Mouse (Mus musculus): ENCODE measurements around the gene Hivep3. TPM values are rescaled to one million over a fixed set of nuclear protein-coding genes. Genes with fewer than 3 reads are reported as not detected.

Gene Hivep3
- polyA plus RNA-seq, 1 experiment from 2014 or later = 8.9 TPM

DNA sequence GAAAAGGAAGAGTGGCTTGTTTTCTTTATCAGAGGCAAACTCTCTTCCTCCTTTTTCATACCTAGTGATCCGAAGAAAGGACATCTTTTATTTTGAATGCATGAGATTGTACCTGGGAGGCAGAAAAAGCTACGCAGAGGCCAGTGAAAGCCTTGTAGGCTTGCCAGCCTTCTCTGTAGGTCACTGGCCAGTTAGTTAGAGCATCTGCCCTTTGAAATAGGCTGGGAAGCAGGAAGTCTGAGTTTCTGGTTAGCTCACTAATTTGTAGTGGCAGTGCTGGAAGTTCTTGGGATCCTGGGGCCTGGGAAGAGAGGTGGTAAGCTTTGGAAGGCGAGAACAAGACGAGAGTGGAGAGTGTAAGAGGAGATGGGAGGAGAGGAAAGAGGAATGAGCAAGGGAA, 95.4 kb downstream of the Hivep3 start:
- no peaks in the 10 kb centered on the region for H3K9me3 ChIP-seq (replicated peaks)
- WGBS = 72% methylated on average over 4 of the region's 4 CpGs
- no peak overlapping the region for H3K4me3 ChIP-seq (replicated peaks)

DNA sequence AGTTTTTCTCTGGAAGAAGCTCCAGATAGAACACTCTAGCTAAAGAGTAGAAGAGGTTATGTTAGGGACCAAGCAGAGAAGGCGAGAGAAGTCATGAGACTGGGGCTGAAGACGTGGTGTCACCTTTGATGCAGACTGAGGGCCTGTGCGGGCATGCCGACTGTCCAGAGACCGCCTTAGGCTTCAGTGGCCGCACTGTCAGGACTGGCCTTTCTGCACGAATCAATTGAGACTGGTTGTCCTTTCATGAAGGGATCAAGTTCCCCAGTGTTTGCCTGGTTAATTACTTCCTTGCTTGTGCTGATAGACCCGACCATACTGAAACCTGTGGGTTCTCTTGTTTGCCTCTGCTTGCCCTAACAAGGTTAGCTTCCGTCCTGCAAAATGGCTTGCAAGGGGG, 99.7 kb downstream of the Hivep3 start:
- Histone ChIP-seq H3K27me3 (no peaks in the 10 kb centered on the region), H3K36me3 (no peaks in the 10 kb centered on the region), H3K4me1 (0 out of 2 replicates have a peak, but pooled peaks cover 9% of the 10 kb centered on the region), H3K4me2 (no peak overlapping the region), H3K9ac (no peak overlapping the region), H3K27ac (no peak overlapping the region), H3K9me3 (replicated peaks) (no peaks in the 10 kb centered on the region), H3K4me3 (replicated peaks) (no peak overlapping the region)
- 57% methylated on average over 9 of the region's 9 CpGs for WGBS
- ATAC-seq (replicated peaks; ENCODE audit: low FRiP score) = no peak

More for the DNA sequence above, 95.4 kb downstream of the Hivep3 start:
- Histone ChIP-seq H3K27me3 (no peaks in the 10 kb centered on the region), H3K27ac (no peak overlapping the region), H3K36me3 (no peaks in the 10 kb centered on the region), H3K9ac (no peak overlapping the region), H3K4me1 (0 out of 2 replicates have a peak, but pooled peaks cover 7% of the 10 kb centered on the region), H3K4me2 (no peak overlapping the region)
- no peak for ATAC-seq (replicated peaks; ENCODE audit: low FRiP score)

DNA sequence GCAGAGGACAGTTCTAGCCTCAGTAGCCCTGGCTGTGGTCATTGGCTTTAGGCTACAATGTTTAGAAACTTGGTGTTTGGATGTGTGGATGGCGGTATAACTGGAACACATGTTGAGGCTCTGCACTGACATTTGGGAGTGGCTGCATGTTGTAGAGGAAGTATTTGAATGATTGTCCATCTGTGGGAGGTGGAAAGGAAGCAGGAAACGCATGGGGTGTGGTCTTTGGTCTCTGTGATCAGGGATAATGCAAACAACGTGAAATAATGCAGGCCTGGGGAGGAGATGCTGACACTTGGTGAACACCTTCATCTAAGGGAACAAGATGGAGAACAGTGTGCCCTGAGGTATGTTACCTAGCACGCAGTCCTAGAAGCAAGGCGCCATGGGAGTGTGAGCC, 100.3 kb downstream of the Hivep3 start:
- no peaks in the 10 kb centered on the region for H3K9me3 ChIP-seq (replicated peaks)
- no peak overlapping the region for H3K9ac ChIP-seq
- ATAC-seq (replicated peaks; ENCODE audit: low FRiP score) = no peak
- H3K27ac ChIP-seq = no peak overlapping the region
- 68% methylated on average over 5 of the region's 5 CpGs for WGBS
- H3K27me3 ChIP-seq = no peaks in the 10 kb centered on the region
- 0 out of 2 replicates have a peak, but pooled peaks cover 9% of the 10 kb centered on the region for H3K4me1 ChIP-seq
- H3K4me3 ChIP-seq (replicated peaks) = no peak overlapping the region
- no peaks in the 10 kb centered on the region for H3K36me3 ChIP-seq
- H3K4me2 ChIP-seq = no peak overlapping the region

DNA sequence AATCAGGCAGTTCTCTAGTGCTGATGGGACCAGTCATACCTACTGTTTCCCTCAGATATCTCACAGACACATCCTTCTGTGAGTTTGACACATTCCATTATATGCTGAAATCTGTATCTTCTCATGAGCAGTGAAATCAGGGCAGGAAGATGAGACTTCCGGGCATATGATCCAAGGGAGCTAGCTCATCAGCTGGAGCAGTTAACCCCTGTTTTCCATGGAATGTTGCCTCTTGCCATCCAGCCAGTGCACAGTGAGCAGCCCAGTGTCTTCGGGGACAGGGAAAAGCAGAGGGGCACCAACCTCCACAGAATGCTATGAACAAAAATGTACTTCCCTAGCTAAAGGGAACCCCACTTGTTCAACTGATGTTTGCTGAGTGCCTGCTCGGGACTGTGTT, 102.6 kb downstream of the Hivep3 start:
- 0 out of 2 replicates have a peak, but pooled peaks cover 9% of the 10 kb centered on the region for H3K4me1 ChIP-seq
- no peaks in the 10 kb centered on the region for H3K27me3 ChIP-seq
- no peak for ATAC-seq (replicated peaks; ENCODE audit: low FRiP score)
- no peak overlapping the region for H3K27ac ChIP-seq
- no peak overlapping the region for H3K4me3 ChIP-seq (replicated peaks)
- H3K9ac ChIP-seq = no peak overlapping the region
- H3K36me3 ChIP-seq = no peaks in the 10 kb centered on the region
- WGBS = 80% methylated on average over 3 of the region's 3 CpGs
- no peak overlapping the region for H3K4me2 ChIP-seq
- no peaks in the 10 kb centered on the region for H3K9me3 ChIP-seq (replicated peaks)

DNA sequence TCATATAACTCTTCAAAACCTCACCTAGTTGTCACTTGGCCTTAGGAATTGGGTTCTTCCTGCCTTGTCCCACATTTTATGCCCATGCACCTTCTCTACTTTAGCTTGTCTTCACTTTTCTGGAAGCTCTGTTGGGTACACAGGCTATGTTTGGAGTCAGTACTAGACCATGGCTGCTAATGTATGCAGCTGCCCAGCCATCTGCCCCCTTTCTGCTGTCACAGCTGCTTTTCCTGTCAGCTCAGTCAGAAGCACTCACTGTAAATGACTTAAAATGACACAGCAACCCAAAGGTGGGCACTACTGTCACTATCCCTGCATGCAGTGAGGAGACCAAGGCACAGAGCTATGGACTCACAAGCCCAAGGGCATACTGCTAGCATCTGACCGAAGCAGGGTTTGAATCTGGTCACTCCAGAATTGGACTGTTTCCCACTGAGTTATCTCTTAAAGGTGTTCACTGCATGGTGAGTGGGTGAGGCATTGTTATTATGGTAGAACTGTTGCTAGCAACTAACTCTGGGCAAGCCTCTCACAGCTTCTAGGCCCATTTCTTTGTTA, 104.0 kb downstream of the Hivep3 start:
- H3K4me2 ChIP-seq = no peak overlapping the region
- H3K36me3 ChIP-seq = no peaks in the 10 kb centered on the region
- H3K9me3 ChIP-seq (replicated peaks) = no peaks in the 10 kb centered on the region
- WGBS = 86% methylated on average over 1 of the region's 1 CpGs
- H3K4me1 ChIP-seq = 0 out of 2 replicates have a peak, but pooled peaks cover 9% of the 10 kb centered on the region
- no peak overlapping the region for H3K27ac ChIP-seq
- no peak overlapping the region for H3K9ac ChIP-seq
- H3K27me3 ChIP-seq = no peaks in the 10 kb centered on the region
- no peak overlapping the region for H3K4me3 ChIP-seq (replicated peaks)
- ATAC-seq (replicated peaks; ENCODE audit: low FRiP score) = no peak

DNA sequence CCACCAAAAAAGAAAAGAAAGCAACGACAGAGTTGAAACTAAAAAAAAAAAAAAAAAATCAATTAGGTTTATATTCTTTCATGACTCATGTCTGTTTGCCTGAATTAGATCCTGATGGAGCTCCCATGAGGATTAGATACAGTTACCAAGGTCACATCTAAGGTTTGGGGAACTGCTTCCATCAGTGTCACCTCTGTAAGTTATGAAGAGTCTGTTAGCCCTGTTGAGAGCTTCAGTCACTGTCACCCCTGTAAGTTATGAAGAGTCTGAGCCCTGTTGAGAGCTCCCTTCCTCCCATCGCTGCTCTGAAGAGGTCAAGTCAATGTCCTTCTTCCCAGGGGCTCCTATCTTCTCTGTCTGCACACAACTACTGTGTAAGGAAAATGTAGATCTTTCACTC, 104.7 kb downstream of the Hivep3 start:
- 0 out of 2 replicates have a peak, but pooled peaks cover 9% of the 10 kb centered on the region for H3K4me1 ChIP-seq
- no peak overlapping the region for H3K4me3 ChIP-seq (replicated peaks)
- H3K9ac ChIP-seq = no peak overlapping the region
- no peaks in the 10 kb centered on the region for H3K9me3 ChIP-seq (replicated peaks)
- H3K36me3 ChIP-seq = no peaks in the 10 kb centered on the region
- 73% methylated on average over 2 of the region's 2 CpGs for WGBS
- no peak overlapping the region for H3K4me2 ChIP-seq
- no peak for ATAC-seq (replicated peaks; ENCODE audit: low FRiP score)
- no peak overlapping the region for H3K27ac ChIP-seq
- H3K27me3 ChIP-seq = no peaks in the 10 kb centered on the region

DNA sequence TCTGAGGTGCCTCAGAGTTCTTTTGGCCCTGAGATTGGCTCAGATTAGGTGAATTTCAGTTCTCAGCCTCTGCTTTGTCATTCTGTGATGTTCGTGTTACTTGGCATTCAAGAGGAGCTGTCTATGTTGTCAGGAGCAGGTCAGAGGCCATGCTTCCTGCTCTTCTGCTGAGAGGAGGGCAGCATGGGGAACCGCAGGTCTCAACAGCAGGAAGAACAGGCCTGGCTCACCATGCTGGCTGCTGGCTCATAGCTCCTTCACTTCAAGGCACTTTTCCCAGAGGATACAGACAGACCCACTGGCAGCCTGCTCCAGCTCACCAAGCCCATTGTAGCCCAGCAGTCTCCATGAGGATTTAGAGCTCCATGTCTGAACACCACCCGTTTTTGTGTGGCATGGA, 109.7 kb downstream of the Hivep3 start:
- no peak for ATAC-seq (replicated peaks; ENCODE audit: low FRiP score)
- no peak overlapping the region for H3K27ac ChIP-seq

DNA sequence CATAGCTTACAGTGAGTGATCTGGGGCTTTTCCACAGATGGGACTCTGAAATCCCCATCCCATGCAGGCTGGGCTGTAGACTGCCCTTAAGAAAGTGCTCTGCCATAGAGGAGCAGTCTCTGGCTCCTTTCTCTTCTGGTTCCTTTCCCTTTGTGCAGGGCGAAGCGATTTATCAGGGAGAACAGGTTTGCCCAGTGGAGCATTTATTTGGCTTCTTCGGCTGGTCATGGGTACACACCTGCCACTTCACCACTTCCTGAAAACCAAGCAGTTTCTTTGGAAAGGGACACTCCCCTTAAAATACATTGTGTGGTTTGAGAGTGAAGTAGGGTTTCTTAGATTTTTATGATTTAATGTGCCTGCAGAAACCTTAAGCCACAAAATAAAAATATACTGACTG, 110.7 kb downstream of the Hivep3 start:
- WGBS = 68% methylated on average over 3 of the region's 3 CpGs
- Histone ChIP-seq H3K4me3 (replicated peaks) (no peak overlapping the region), H3K9me3 (replicated peaks) (no peaks in the 10 kb centered on the region), H3K4me1 (peaks cover 3% of the 10 kb centered on the region; the same call in 1 of the 2 replicates), H3K27ac (no peak overlapping the region), H3K4me2 (no peak overlapping the region), H3K27me3 (no peaks in the 10 kb centered on the region), H3K9ac (no peak overlapping the region), H3K36me3 (no peaks in the 10 kb centered on the region)
- ATAC-seq (replicated peaks; ENCODE audit: low FRiP score) = no peak

More for the DNA sequence above, 109.7 kb downstream of the Hivep3 start:
- Histone ChIP-seq H3K4me1 (peaks cover 3% of the 10 kb centered on the region; the same call in 1 of the 2 replicates), H3K4me3 (replicated peaks) (no peak overlapping the region), H3K36me3 (no peaks in the 10 kb centered on the region), H3K9ac (no peak overlapping the region), H3K9me3 (replicated peaks) (no peaks in the 10 kb centered on the region), H3K4me2 (no peak overlapping the region), H3K27me3 (no peaks in the 10 kb centered on the region)
- 50% methylated on average over 3 of the region's 3 CpGs for WGBS

DNA sequence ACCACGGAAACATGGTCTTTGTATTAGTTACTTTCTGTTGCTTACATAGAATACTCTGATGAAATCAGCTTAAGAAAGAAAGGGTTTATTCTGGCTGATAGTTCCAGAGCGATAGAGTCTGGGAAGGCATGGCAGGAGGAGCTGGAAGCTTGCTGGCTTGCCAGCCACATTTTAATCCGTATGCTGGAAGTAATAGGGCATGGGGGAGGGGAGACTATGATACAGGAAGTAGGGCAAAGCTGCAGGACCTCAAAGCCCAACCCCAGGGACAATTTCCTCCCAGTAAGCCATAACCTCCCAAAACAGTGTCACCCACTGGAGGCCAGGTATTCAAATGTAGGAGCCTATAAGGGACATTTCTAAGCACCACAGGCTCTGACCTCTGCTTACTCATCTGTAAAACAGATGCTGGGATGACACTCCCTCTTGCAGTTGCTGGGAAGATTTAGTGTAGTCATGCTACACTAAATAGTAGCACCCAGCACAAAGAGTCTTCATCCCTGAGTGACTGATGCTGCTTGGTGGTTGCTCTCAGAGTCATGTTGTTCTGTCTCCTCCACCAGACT, 112.1 kb downstream of the Hivep3 start:
- H3K27ac ChIP-seq = no peak overlapping the region
- no peaks in the 10 kb centered on the region for H3K36me3 ChIP-seq
- no peak overlapping the region for H3K9ac ChIP-seq
- 69% methylated on average over 3 of the region's 3 CpGs for WGBS
- peaks cover 3% of the 10 kb centered on the region; the same call in 1 of the 2 replicates for H3K4me1 ChIP-seq
- no peak overlapping the region for H3K4me2 ChIP-seq
- H3K9me3 ChIP-seq (replicated peaks) = no peaks in the 10 kb centered on the region
- no peak overlapping the region for H3K4me3 ChIP-seq (replicated peaks)
- ATAC-seq (replicated peaks; ENCODE audit: low FRiP score) = no peak
- no peaks in the 10 kb centered on the region for H3K27me3 ChIP-seq

DNA sequence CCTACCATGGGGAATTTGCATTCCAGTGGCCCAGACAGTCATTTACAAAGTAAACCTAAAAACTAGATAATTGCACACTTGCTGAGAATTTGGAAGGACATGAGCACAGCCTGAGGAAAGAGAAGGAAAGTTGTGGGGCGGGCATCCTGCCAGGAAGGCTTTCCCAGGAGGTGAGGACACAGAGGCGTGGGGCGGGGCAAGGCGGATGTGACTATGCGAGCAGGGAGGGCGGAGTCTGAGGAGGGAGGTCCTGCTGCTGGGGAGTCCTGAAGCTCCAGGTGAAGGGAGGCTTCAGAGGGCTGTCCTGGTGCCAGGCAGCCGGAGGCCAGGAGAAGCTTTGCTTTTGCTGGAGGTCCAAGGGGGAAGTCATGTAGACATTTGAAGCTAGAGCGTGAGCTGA, 118.9 kb downstream of the Hivep3 start:
- H3K36me3 ChIP-seq = no peaks in the 10 kb centered on the region
- no peak for ATAC-seq (replicated peaks; ENCODE audit: low FRiP score)
- 68% methylated on average over 8 of the region's 8 CpGs for WGBS
- no peak overlapping the region for H3K4me2 ChIP-seq
- no peaks in the 10 kb centered on the region for H3K4me1 ChIP-seq
- no peak overlapping the region for H3K4me3 ChIP-seq (replicated peaks)
- no peak overlapping the region for H3K9ac ChIP-seq
- no peak overlapping the region for H3K27ac ChIP-seq
- H3K27me3 ChIP-seq = no peaks in the 10 kb centered on the region
- H3K9me3 ChIP-seq (replicated peaks) = no peaks in the 10 kb centered on the region

DNA sequence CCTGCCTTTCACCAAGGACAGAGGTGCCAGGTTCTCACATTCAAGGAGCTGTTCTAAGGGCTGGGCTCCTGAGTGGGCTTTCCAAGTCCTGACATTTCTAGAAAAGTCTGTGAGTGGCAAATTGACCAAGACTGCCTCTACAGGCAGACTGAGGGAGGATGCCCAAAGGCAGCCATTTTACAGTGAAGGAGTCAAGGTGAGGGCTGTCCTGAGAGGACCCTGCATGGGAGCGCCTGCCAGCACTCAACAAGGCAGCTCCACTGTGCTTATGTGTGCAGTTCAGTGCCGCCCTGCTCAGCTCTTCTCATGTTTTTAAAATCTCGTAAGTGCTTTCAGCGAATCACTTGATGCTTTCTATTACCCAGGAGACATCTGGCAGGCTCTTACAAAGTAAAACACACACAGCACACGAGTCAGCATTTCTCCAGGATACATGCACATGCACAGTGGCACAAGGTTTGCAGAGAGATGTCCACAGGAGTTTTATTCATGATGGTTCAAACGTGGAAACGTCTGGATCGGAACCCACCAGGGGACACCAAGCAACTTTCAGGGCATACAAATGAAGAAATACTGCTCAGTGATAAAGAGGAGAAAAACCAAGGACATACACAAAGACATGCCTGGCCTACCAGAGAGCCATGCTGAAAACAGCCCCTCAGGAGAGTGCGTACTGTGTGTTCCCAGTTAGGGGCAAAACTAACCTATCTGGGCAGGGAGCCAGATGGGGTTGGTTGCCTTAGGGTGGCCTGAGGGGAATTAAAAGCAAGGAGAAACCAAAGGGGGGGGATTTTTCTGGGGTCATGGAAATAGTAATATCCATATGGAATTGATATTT, 120.9 kb downstream of the Hivep3 start:
- H3K36me3 ChIP-seq = no peaks in the 10 kb centered on the region
- H3K9me3 ChIP-seq (replicated peaks) = no peaks in the 10 kb centered on the region
- H3K4me2 ChIP-seq = no peak overlapping the region
- ATAC-seq (replicated peaks; ENCODE audit: low FRiP score) = no peak
- no peaks in the 10 kb centered on the region for H3K27me3 ChIP-seq
- WGBS = 78% methylated on average over 9 of the region's 9 CpGs
- H3K4me1 ChIP-seq = no peaks in the 10 kb centered on the region
- no peak overlapping the region for H3K27ac ChIP-seq
- no peak overlapping the region for H3K9ac ChIP-seq
- no peak overlapping the region for H3K4me3 ChIP-seq (replicated peaks)

DNA sequence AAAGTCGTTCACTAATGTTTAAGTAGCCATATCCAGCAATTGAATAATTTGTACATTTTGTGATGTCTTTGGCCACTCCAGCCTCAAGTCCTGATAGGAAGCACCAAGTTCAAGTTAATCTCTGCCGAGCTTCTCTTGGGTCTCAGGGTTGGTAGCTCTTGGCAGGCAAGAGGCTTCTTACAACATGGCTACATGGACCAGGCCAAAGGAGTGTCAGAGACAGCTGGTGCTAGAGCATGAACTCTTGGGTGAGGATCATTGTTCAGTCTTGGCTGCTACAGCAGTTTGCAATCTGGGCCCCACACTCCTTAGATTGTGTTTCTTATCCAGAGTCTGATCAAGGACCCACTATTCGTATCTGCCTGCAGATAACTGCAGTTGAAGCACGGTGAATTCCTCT, 125.9 kb downstream of the Hivep3 start:
- WGBS = 64% methylated on average over 4 of the region's 4 CpGs
- H3K4me2 ChIP-seq = no peak overlapping the region
- H3K9ac ChIP-seq = no peak overlapping the region
- 0 out of 2 replicates have a peak, but pooled peaks cover 5% of the 10 kb centered on the region for H3K4me1 ChIP-seq
- no peaks in the 10 kb centered on the region for H3K36me3 ChIP-seq
- no peak overlapping the region for H3K4me3 ChIP-seq (replicated peaks)
- H3K27me3 ChIP-seq = no peaks in the 10 kb centered on the region
- ATAC-seq (replicated peaks; ENCODE audit: low FRiP score) = no peak
- no peaks in the 10 kb centered on the region for H3K9me3 ChIP-seq (replicated peaks)
- H3K27ac ChIP-seq = no peak overlapping the region

All from kidney, embryonic 15.5 days (tissue).